Mouse (Mus musculus): ENCODE measurements around the gene Fbxo21.

Gene Fbxo21

DNA sequence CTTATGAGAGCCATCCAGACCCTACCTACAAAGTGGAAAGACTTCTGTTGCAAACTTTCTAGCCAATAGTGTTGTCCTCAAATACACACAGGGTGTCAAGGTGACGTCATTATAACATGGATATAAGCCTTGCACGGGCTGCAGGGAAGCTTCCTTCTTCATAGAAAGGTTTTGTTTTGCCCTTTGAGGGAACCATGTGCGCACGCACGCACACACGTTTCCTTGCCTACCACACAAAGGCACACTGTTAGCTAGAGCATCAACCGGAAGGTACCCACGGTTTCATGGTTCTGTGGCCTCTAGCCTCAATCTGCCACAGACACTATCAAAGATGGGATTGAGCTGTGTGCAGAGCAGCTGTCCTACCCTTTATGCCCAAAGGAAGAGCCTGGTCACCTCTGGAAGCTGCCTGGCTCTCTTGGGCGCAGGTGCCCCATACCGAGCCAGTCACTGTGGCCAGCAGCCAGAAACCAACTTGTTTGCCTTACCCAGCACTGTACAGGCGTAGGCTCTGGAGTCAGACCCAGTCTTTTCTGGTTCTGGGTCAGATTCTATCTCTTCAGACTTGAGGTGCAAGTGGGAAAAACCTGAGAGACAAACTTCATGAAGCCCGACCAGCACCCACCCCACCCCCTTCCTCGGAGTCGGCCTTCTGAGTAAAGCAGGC lies 70.7 kb downstream of the Fbxo21 start:
- no peak for DNase-seq (ENCODE audit: low read depth)

DNA sequence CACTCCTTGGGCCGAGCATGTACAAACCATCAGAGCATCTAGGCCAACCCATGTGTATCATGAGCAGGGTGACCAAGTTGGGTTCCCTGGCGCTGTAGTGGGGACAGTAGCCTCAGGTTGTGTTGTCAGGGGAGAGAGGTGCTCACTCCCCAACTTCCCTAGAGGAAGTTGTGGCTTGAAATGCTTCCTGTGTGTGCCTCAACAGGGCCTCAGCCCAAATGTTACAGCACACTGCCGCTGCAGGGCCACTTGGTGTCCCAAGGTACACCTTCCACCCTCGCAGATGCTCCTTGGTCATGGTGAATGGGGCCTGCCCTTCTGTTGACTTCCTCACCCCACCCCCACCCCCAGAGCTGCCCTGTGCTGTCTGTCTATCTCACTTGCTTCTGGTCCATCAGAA lies 71.9 kb downstream of the Fbxo21 start:
- no peak for DNase-seq (ENCODE audit: low read depth)

DNA sequence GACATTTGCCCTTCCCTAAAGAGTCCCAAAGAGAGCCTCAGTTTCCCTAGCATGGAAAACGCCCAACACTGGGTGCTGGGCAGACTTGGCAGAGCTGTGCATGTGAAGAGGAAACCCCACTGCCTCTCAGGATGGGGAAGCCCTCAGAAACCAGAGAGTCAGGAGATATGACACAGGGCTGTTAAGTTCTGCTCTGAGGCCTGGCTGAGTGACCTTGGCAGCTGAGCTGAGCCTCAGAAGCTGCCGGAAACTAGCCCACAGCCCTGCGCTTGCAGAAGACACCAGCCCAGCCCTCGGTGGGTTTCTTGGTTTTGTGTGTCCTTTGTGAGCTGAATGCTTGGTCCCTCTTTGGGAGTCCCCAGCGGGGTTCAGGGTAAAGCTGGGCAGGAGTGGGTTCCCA lies 72.4 kb downstream of the Fbxo21 start:
- no peak for DNase-seq (ENCODE audit: low read depth)

DNA sequence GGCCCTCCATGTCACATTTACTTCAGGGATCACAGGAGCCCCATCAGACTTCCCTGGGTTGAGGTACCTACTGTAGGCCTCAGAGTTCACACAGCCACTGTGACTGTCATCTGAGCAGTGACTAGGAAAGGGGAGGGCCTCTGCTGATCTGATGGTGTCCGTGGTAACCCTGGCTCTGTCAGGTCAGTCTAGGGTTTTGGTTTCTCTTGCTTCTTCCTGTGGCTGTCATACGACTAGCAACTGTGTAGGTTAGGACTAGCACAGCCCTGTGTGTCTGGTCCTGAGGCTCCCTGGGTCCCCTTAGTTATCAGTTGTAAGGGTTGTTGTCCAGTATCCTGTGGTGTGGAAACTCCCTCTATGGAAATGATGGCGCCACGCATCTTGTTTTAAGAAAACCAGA lies 74.2 kb downstream of the Fbxo21 start:
- no peak for DNase-seq (ENCODE audit: low read depth)

DNA sequence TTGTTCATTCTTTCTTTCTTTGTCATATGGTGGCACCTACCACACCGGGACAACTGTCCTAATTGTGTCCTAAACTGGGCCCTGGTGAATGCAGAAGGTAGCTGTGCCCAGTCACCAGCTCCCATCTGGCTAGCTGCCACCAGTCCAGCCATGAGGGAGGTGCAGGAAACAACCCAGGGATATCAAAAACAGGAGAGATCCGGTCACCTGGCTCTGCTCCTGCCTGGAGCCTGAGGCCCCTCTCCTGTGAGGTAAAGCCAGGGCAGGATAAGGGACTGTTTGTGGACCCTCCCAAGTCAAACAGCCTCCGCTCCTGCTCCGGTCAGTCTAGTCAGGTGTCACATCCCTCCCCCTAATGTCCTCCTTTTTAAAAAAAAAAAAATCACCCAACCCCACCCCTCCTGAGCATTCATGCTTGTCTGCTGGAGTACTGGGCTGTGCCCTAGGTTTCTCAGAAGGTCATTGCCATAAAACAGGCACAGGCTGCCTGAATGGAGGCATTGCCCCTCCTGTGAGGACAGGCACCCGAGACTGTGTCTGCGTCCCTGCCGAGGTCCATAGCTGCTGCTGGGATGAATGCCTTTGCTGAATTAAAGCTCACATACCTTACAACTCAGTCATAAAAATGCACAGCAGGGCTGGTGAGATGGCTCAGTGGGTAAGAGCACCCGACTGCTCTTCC lies 75.6 kb downstream of the Fbxo21 start:
- DNase-seq (ENCODE audit: low read depth) = no peak

DNA sequence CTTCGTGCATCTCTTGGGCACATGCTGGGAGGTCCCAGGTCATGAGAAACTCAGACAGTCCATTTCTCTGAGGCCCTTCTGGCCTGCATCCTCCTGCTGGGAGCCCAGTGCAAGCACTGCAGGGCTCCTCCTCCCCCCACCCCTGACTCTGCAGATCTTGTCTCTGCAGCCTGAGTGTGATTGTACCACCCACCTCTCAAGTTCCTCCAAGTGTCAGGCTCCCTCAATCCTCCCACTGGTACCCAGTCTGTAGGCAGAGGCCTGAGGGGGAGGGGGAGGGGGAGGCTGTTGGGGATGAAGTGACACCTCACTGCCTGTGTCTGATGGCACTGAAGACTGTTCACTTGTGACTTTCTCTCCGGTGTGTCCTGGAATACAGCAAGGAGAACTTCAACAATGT lies 76.7 kb downstream of the Fbxo21 start:
- no peak for DNase-seq (ENCODE audit: low read depth)

DNA sequence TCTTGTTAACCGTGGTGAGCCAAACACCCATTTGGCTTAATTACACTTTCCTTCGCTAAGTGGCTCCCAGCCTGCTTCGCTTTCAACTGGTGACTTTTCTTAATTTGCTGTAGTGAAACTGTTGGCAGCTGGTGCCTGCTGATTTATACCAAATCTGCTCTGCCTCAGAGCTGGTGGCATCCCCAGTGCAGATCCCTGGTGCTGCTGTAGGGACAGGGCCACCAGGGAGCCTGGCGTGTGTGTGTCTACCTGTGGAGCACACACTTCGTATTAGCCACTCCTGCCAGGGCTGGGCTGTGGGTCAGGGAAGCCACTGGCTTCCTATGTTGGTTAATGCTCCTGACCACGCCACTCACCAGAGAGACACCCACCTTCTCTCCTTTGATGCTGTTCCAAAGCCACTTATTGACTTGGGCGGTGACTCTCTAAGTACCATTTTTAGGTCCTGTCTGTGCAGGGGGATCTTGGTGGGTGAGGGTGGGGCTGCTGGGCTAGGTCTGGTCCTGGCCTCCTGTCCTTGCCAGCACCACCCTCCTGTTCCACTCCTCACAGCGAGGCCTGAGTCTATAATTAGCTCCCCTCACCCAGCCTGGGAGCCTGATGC lies 81.1 kb downstream of the Fbxo21 start:
- DNase-seq (ENCODE audit: low read depth) = no peak

DNA sequence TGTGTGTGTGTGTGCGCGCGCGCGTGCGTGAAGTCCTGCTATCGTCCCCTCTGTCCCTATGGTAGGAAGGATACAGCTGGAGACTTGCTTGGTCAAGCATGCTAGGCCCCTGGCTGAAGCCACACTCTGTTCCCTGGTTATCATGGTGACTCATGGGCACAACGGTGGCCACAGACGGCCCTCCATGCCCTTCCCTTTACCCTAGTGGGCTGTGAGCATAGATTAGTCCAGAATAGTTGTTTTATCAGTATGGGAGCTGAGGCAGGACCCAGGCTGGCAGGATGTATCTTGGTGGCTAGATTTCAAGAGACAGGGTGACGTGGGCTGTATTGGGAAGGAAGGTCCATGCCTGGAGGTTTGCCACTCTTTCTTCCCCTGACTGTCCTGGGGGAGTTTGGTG lies 82.3 kb downstream of the Fbxo21 start:
- DNase-seq (ENCODE audit: low read depth) = no peak

DNA sequence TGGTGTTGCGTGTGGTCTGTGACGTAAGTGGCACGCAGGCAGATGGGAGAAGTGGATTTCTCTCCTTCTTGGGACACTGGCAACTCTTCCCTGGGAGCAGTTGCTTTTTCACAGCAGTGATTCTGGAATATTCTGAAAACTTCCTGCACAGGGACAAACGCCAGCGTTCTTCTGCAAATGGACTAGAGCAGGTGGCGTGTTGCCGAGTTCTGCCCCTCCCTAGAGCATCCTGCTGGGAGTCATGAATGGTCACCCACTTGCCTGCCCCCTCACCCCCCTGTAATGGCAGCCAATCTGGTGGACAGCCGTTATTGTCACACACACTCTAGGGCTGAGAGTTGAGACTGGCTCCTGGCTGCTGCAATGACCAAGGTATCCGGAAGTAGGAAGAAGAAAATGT lies 83.1 kb downstream of the Fbxo21 start:
- no peak for DNase-seq (ENCODE audit: low read depth)

All from NIH3T3 (cell line).